ENCODE assay signal across 8 mouse cellular contexts in genomic region chr4:115063518-115064239, GRCm38 (mm10). TPM values are rescaled to one million over a fixed set of nuclear protein-coding genes. Genes with fewer than 3 reads are reported as not detected.
DNase-seq lines count a peak whose midpoint lies in the region; ATAC-seq and TF ChIP-seq lines count a peak whose summit lies in the region.

No protein-coding gene starts in this region.

- TF ChIP-seq CTCF in heart, adult 2 months (IDR thresholded peaks at IDR 0.05): no peak
- TF ChIP-seq CTCF in CH12.LX (conservative IDR thresholded peaks at IDR 0.05 in 1 of 2, IDR thresholded peaks at IDR 0.05 in 1 of 2; ENCODE audit: low read depth in 2 of 2, low read length in 2 of 2): no peak
- TF ChIP-seq CTCF in forebrain, postnatal 0 days (IDR thresholded peaks at IDR 0.05; ENCODE audit: low read depth): 0 out of 2 replicates have a peak, but pooled peaks have one; percentile 3

- DNase-seq in heart, adult 2 months: no peak
- DNase-seq in heart, postnatal 36 days: no peak
- DNase-seq in CH12.LX (ENCODE audit: extremely low read depth): no peak
- DNase-seq in forebrain, postnatal 0 days: no peak
- no peak for DNase-seq in Muller cell, postnatal 12 days (ENCODE audit: inconsistent ontology term)
- DNase-seq in cerebellum, postnatal 36 days: no peak
- DNase-seq in urinary bladder, postnatal 25 days (ENCODE audit: low spot score): no peak

- dilution Hi-C loops in CH12.LX (cut with MboI; ENCODE audit: extremely low pct_ligation_motif_present, extremely low pct_unique_long_range_greater_than_20kb, low sequenced_read_pairs): no loop called here

- H3K9ac ChIP-seq in heart, adult 2 months (ENCODE audit: low read depth, low read length): peak overlapping the region; percentile 55
- no peak overlapping the region for H3K9ac ChIP-seq in CH12.LX (ENCODE audit: insufficient read depth, low read depth)
- H3K9ac ChIP-seq in forebrain, postnatal 0 days: peak overlapping the region; percentile 51

- H3K36me3 ChIP-seq in heart, adult 2 months (ENCODE audit: control insufficient read depth, insufficient read depth, low read length): no peaks in the 10 kb centered on the region
- H3K36me3 ChIP-seq in CH12.LX (replicated peaks in 1 of 2; ENCODE audit: control insufficient read depth in 1 of 2, insufficient read depth in 1 of 2, low read length in 1 of 2): no peaks in the 10 kb centered on the region
- H3K36me3 ChIP-seq in forebrain, postnatal 0 days (ENCODE audit: insufficient read depth): no peaks in the 10 kb centered on the region
- H3K36me3 ChIP-seq in megakaryocyte, embryonic 14.5 days (replicated peaks; ENCODE audit: low read length): peaks cover 86% of the 10 kb centered on the region

- in situ Hi-C loops in CH12.LX (cut with MboI; ENCODE audit: low pct_ligation_motif_present, low pct_unique_long_range_greater_than_20kb, low sequenced_read_pairs): no loop called here

- no peaks in the 10 kb centered on the region for H3K9me3 ChIP-seq in CH12.LX (replicated peaks; ENCODE audit: low read length)
- no peaks in the 10 kb centered on the region for H3K9me3 ChIP-seq in forebrain, postnatal 0 days (ENCODE audit: low read length)
- H3K9me3 ChIP-seq in megakaryocyte, embryonic 14.5 days: no peaks in the 10 kb centered on the region

- TF ChIP-seq RAD21 in CH12.LX (IDR thresholded peaks at IDR 0.05; ENCODE audit: low read depth, low read length): no peak

- no peak; the same call in 1 of the 2 replicates for ATAC-seq in forebrain, postnatal 0 days

- no peak for TF ChIP-seq POLR2A in heart, adult 2 months (IDR thresholded peaks at IDR 0.05; ENCODE audit: insufficient read depth, low read depth, low read length)
- TF ChIP-seq POLR2A in CH12.LX (IDR thresholded peaks at IDR 0.05; ENCODE audit: low read depth, low read length): no peak

- peak overlapping the region; percentile 48 for H3K27ac ChIP-seq in heart, adult 2 months
- no peak overlapping the region for H3K27ac ChIP-seq in CH12.LX (ENCODE audit: insufficient read depth, low read depth)
- H3K27ac ChIP-seq in forebrain, postnatal 0 days (ENCODE audit: low read depth, low read length): no peak overlapping the region

- TF ChIP-seq EP300 in heart, adult 2 months (IDR thresholded peaks at IDR 0.05; ENCODE audit: insufficient read depth, low read depth, low read length): no peak
- TF ChIP-seq EP300 in CH12.LX (IDR thresholded peaks at IDR 0.05; ENCODE audit: low read length): no peak

- H3K27me3 ChIP-seq in heart, adult 2 months (ENCODE audit: control insufficient read depth, insufficient read depth, low read length): peaks cover 3% of the 10 kb centered on the region; the same call in 1 of the 2 replicates
- peaks cover 87% of the 10 kb centered on the region for H3K27me3 ChIP-seq in CH12.LX (replicated peaks)
- peaks cover 76% of the 10 kb centered on the region for H3K27me3 ChIP-seq in forebrain, postnatal 0 days (ENCODE audit: insufficient read depth, low read length)
- H3K27me3 ChIP-seq in megakaryocyte, embryonic 14.5 days (replicated peaks): no peaks in the 10 kb centered on the region

- H3K4me2 ChIP-seq in CH12.LX (ENCODE audit: insufficient read depth, low read depth, poor library complexity, severe bottlenecking): peak overlapping the region; percentile 98
- peak overlapping the region; percentile 96 for H3K4me2 ChIP-seq in forebrain, postnatal 0 days (ENCODE audit: low read depth)

- no peaks in the 10 kb centered on the region for H3K79me2 ChIP-seq in heart, adult 2 months (replicated peaks; ENCODE audit: control insufficient read depth, insufficient read depth, low read length)
- no peaks in the 10 kb centered on the region for H3K79me2 ChIP-seq in CH12.LX (replicated peaks; ENCODE audit: control insufficient read depth, extremely low read depth, insufficient read depth, poor library complexity, severe bottlenecking)

- H3K4me1 ChIP-seq in heart, adult 2 months (ENCODE audit: control insufficient read depth, insufficient read depth, low read length): peaks cover 2% of the 10 kb centered on the region; the same call in 1 of the 2 replicates
- H3K4me1 ChIP-seq in CH12.LX (ENCODE audit: control insufficient read depth in 1 of 2, insufficient read depth in 2 of 2): peaks cover 2 to 4% of the 10 kb centered on the region in 2 experiments; a peak in 1 of 4 replicates
- no peaks in the 10 kb centered on the region for H3K4me1 ChIP-seq in forebrain, postnatal 0 days (ENCODE audit: insufficient read depth)
- peaks cover 85% of the 10 kb centered on the region for H3K4me1 ChIP-seq in megakaryocyte, embryonic 14.5 days

- H3K4me3 ChIP-seq in heart, adult 2 months: peak overlapping the region; percentile 47
- H3K4me3 ChIP-seq in CH12.LX (replicated peaks in 1 of 3; ENCODE audit: low read depth in 2 of 3, low read length in 2 of 3, poor library complexity in 1 of 3): peak overlapping the region in 1 of 3 experiments; percentile 61
- H3K4me3 ChIP-seq in forebrain, postnatal 0 days (ENCODE audit: low read depth, low read length): peak overlapping the region; percentile 51
- peak overlapping the region; percentile 94 for H3K4me3 ChIP-seq in megakaryocyte, embryonic 14.5 days (replicated peaks)

- 15% methylated on average over 31 of the region's 31 CpGs for WGBS in heart, adult 2 months
- 1% methylated on average over 31 of the region's 31 CpGs for WGBS in forebrain, postnatal 0 days

- intact Hi-C loops in heart, adult 2 months (cut with DNase I): no loop called here
- intact Hi-C loops in heart, postnatal 36 days (cut with DNase I): loop anchor here (2.0 kb wide), 1 partner anchor 21 kb away; no protein-coding TSS in a partner anchor

TF ChIP-seq in CH12.LX, 34 proteins besides CTCF, POLR2A, EP300 and RAD21:
- TF ChIP-seq MAFK (IDR thresholded peaks at IDR 0.05; ENCODE audit: insufficient replicate concordance, low read length) (no peak), NELFE (IDR thresholded peaks at IDR 0.05; ENCODE audit: low read depth, low read length) (no peak), TBP (conservative IDR thresholded peaks at IDR 0.05; ENCODE audit: low read depth, low read length) (no peak), UBTF (IDR thresholded peaks at IDR 0.05; ENCODE audit: low read depth, low read length) (no peak), ETS1 (conservative IDR thresholded peaks at IDR 0.05; ENCODE audit: low read depth, low read length) (no peak), HCFC1 (IDR thresholded peaks at IDR 0.05; ENCODE audit: low read depth, low read length) (no peak), CHD2 (IDR thresholded peaks at IDR 0.05; ENCODE audit: low read length) (no peak), TCF12 (IDR thresholded peaks at IDR 0.05; ENCODE audit: low read depth, low read length) (no peak), SIN3A (IDR thresholded peaks at IDR 0.05; ENCODE audit: low read length) (no peak)

RNA-seq across cellular contexts. Expression of gene Tal1, which starts 7.5 kb away (rescaled TPM):
- total RNA-seq in heart, adult 2 months (2021): 1 to 10 TPM; 3.1 to 3.3 TPM
- 2.9 and 4.9 TPM in 2 replicates for polyA plus RNA-seq in heart, adult 2 months (2012; rRNA removed)
- 1 to 10 TPM; 4.0 to 4.3 TPM for total RNA-seq in heart, postnatal 36 days (2021)
- total RNA-seq in CH12.LX (2012; rRNA removed) (0.34 and 0.50 TPM in 2 replicates), CH12.LX (2014; rRNA removed) (0.12 and 0.15 TPM in 2 replicates)
- 0.13 and 0.19 TPM in 2 replicates for polyA plus RNA-seq in CH12.LX (2012; ENCODE audit: insufficient read length, low read depth)
- 2.5 and 4.0 TPM in 2 replicates for total RNA-seq in forebrain, postnatal 0 days (2014; rRNA removed)
- 0.34 and 0.54 TPM in 2 replicates for polyA plus RNA-seq in forebrain, postnatal 0 days (2015; fragmentation: Nextera tagmentation; extraction: Ambion mirVana)
- polyA plus RNA-seq in megakaryocyte, embryonic 14.5 days (2012; ENCODE audit: insufficient read depth, low replicate concordance): 106 and 219 TPM in 2 replicates

RNA-seq across cellular contexts. Expression of gene Pdzk1ip1, which starts 24.8 kb away (rescaled TPM):
- total RNA-seq in heart, adult 2 months (2021): under 1 TPM; 0.70 to 0.86 TPM
- 1.9 and 3.9 TPM in 2 replicates for polyA plus RNA-seq in heart, adult 2 months (2012; rRNA removed)
- total RNA-seq in heart, postnatal 36 days (2021): not detected
- 0.21 and 0.55 TPM in 2 replicates for total RNA-seq in CH12.LX (2012; rRNA removed)
- total RNA-seq in CH12.LX (2014; rRNA removed): not detected in 2 replicates
- polyA plus RNA-seq in CH12.LX (2012; ENCODE audit: insufficient read length, low read depth): not detected in 2 replicates
- total RNA-seq in forebrain, postnatal 0 days (2014; rRNA removed): 1.2 TPM in 1 of 2 replicates, not detected in the other
- polyA plus RNA-seq in forebrain, postnatal 0 days (2015; fragmentation: Nextera tagmentation; extraction: Ambion mirVana): 2.4 TPM in 2 replicates
- polyA plus RNA-seq in megakaryocyte, embryonic 14.5 days (2012; ENCODE audit: insufficient read depth, low replicate concordance): 2.2 and 5.1 TPM in 2 replicates
